Mouse (Mus musculus): ENCODE data around the gene Micall1.

GRCm38 (mm10) chr15:79129311-79129710 lies 20.6 kb downstream of the Micall1 start:
- TF ChIP-seq GABPA (IDR thresholded peaks at IDR 0.05; ENCODE audit: insufficient replicate concordance, low read depth, low read length): no peak
- TF ChIP-seq CTCF (conservative IDR thresholded peaks at IDR 0.05 in 1 of 2, IDR thresholded peaks at IDR 0.05 in 1 of 2; ENCODE audit: low read depth in 2 of 2, low read length in 2 of 2): no peak
- TF ChIP-seq ZNF384 (IDR thresholded peaks at IDR 0.05; ENCODE audit: low read depth, low read length): no peak
- TF ChIP-seq MAFK (IDR thresholded peaks at IDR 0.05; ENCODE audit: insufficient replicate concordance, low read length): no peak
- no peak for TF ChIP-seq UBTF (IDR thresholded peaks at IDR 0.05; ENCODE audit: low read depth, low read length)
- no peak for TF ChIP-seq POLR2AphosphoS2 (IDR thresholded peaks at IDR 0.05; ENCODE audit: low read depth, low read length)
- no peak for TF ChIP-seq MAX (IDR thresholded peaks at IDR 0.05; ENCODE audit: low read length)
- TF ChIP-seq USF1 (IDR thresholded peaks at IDR 0.05; ENCODE audit: low read depth, low read length): no peak
- no peak for TF ChIP-seq E2F4 (IDR thresholded peaks at IDR 0.05; ENCODE audit: insufficient replicate concordance, low read depth, low read length)
- no peak for TF ChIP-seq MAZ (IDR thresholded peaks at IDR 0.05; ENCODE audit: low read depth, low read length)
- TF ChIP-seq ETS1 (conservative IDR thresholded peaks at IDR 0.05; ENCODE audit: low read depth, low read length): no peak
- no peak for TF ChIP-seq ZKSCAN1 (IDR thresholded peaks at IDR 0.05; ENCODE audit: borderline replicate concordance, low read depth, low read length)
- no peak for TF ChIP-seq PAX5 (IDR thresholded peaks at IDR 0.05; ENCODE audit: low read length)

All from CH12.LX (cell line).